Mouse (Mus musculus) layer of hippocampus, adult 2 months (tissue): ENCODE data around the gene Gm15557. TPM values are rescaled to one million over a fixed set of nuclear protein-coding genes. Genes with fewer than 3 reads are reported as not detected.
A peak's percentile ranks its signal among the peaks of the same experiment; 100 is the strongest.
"Not testable (repeated sequence)": the region's sequence is repeated elsewhere in the genome, so short reads cannot be mapped to it uniquely, and the experiment has no call there.

ENCODE experiments used
- DNase-seq, 2 experiments: peaks; one replicate each; pipeline ENCODE4 v3.0.0; 2022; ENCODE audit warnings: low spot score in 2 of 2
- H3K27ac ChIP-seq: fragments of 200-600 bp; 2 replicates; pipeline ENCODE4 v1.8.1; 2022
- H3K4me3 ChIP-seq: fragments of 200-600 bp; 2 replicates; pipeline ENCODE4 v1.8.1; 2022; ENCODE audit warnings: mild to moderate bottlenecking
- CTCF ChIP-seq: fragments of 200-600 bp; conservative IDR thresholded peaks from 2 replicates; pipeline ENCODE4 v1.8.1; 2022; ENCODE audit warnings: antibody characterized with exemption, mild to moderate bottlenecking, moderate library complexity
- long read RNA-seq, 2 experiments: library from polyadenylated mRNA; stranded (forward); transcript quantifications; one replicate each; pipeline ENCODE4 v2.0.0; 2021; ENCODE audit warnings: borderline mapping rate in 2 of 2
- total RNA-seq, 2 experiments: library from RNA; stranded (reverse); gene quantifications; 2 replicates each; pipeline ENCODE4 v1.2.3; 2021

Gene Gm15557
- not detected for total RNA-seq
- long read RNA-seq, experiment 1, result 0 reads
- long read RNA-seq, experiment 2, result 0 reads

GRCm38 (mm10) chr2:155940681-155941080, at the start of gene Gm15557:
Gene Gm15557 (plus strand): TSS chr2:155940728.
- no peak for DNase-seq
- no peak for TF ChIP-seq CTCF
- Histone ChIP-seq H3K27ac (no peak within 1 kb of the TSS), H3K4me3 (no peak within 1 kb of the TSS)

- DNase-seq, result no peak
- TF ChIP-seq CTCF, result no peak
- H3K27ac ChIP-seq, result no peak overlapping the region
- H3K4me3 ChIP-seq, result no peak overlapping the region
Measured at GRCm38 (mm10) chr2:155894307-155895045, 46.1 kb upstream of the Gm15557 start.

GRCm38 (mm10) chr2:155895046-155895735, 45.3 kb upstream of the Gm15557 start:
- DNase-seq, result no peak
- no peak for TF ChIP-seq CTCF
- no peak overlapping the region for H3K27ac ChIP-seq
- H3K4me3 ChIP-seq, result no peak overlapping the region

GRCm38 (mm10) chr2:155902989-155903631, 37.4 kb upstream of the Gm15557 start:
- TF ChIP-seq CTCF, result no peak
- Histone ChIP-seq H3K27ac (no peak overlapping the region), H3K4me3 (no peak overlapping the region)
- peak in 1 of 2 experiments; percentile 17 for DNase-seq

GRCm38 (mm10) chr2:155903632-155904008, 36.9 kb upstream of the Gm15557 start:
- no peak for DNase-seq
- Histone ChIP-seq H3K4me3 (no peak overlapping the region), H3K27ac (no peak overlapping the region)
- TF ChIP-seq CTCF, result no peak

- no peak for TF ChIP-seq CTCF
- no peak for DNase-seq
- Histone ChIP-seq H3K4me3 (no peak overlapping the region), H3K27ac (no peak overlapping the region)
Measured at GRCm38 (mm10) chr2:155914684-155915083, 25.8 kb upstream of the Gm15557 start.

GRCm38 (mm10) chr2:155923143-155923542, 17.4 kb upstream of the Gm15557 start:
- no peak overlapping the region for H3K4me3 ChIP-seq
- no peak overlapping the region for H3K27ac ChIP-seq
- TF ChIP-seq CTCF, result no peak
- DNase-seq, result no peak

- not testable (repeated sequence) for H3K4me3 ChIP-seq, H3K27ac ChIP-seq, DNase-seq
Measured at GRCm38 (mm10) chr2:155925213-155925612, 15.3 kb upstream of the Gm15557 start.

- peak overlapping the region; percentile 58 for H3K4me3 ChIP-seq
- no peak overlapping the region for H3K27ac ChIP-seq
- DNase-seq, result no peak
- TF ChIP-seq CTCF, result no peak
Measured at GRCm38 (mm10) chr2:155928711-155929345, 11.7 kb upstream of the Gm15557 start.

GRCm38 (mm10) chr2:155929531-155930442, 10.7 kb upstream of the Gm15557 start, which contains the start of gene Uqcc1:
Gene Uqcc1 (minus strand): TSS chr2:155930310.
- TF ChIP-seq CTCF, result no peak
- DNase-seq, result peak; percentile 95
- Histone ChIP-seq H3K27ac (peak within 1 kb of the TSS; percentile 87), H3K4me3 (peak within 1 kb of the TSS; percentile 58)

- no peak overlapping the region for H3K27ac ChIP-seq
- no peak for TF ChIP-seq CTCF
- no peak overlapping the region for H3K4me3 ChIP-seq
- DNase-seq, result no peak
Measured at GRCm38 (mm10) chr2:155939897-155940529, 515 bp upstream of the Gm15557 start.
